Mouse (Mus musculus): ENCODE results near the gene Trim34a. TPM values are rescaled to one million over a fixed set of nuclear protein-coding genes. Genes with fewer than 3 reads are reported as not detected.

Gene Trim34a
- polyA plus RNA-seq (2011; ENCODE audit: insufficient read length, low read depth, missing spikeins), result 4.9 and 5.8 TPM in 2 replicates

DNA sequence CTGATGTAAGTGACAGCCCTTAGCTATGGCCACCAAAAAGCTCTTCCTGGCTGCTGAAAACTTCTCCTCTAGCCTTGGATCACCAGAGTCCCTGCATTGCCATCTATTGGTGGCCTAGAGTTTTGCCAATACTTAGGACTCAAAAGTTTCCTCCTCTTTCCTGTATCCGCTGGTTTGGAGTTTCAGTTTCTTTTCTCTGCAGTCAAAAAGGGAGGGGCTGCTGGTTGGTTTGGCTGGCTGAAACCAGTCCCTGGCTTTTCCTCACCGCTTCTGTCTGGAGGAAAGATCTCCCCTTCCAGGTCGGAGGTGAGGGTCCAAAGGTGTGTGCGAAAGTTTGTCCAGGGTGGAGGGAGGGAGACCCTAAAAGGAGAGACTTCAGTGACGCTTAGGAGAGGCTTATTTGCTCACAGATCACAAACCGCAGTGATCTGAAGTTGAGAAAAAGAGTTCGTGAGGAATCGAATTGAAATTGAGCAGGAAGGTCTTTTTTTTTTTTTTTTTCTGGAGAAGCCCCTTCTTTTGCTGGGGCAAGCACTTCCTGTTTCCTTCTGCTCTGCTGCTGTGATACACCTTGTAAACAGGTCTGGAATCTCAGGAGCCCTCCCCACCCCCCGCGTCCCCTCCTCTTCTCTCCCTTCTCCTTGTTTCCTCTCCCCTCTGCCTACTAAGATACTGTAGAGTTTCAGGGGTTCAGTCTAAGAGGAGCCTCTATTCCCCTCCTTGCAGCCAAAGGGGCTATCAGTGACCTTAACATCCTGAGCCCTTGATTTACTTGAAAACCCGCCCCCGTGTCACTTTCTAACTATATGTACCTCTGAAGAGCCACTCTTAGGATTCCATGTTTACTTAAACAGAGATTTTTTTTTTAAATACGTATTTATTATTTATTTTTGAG is at the start of gene Trim34a:
TSS of gene Trim34a (plus strand) at position 171 of the 895 bp plus-strand sequence.
- Histone ChIP-seq H3K4me1 (ENCODE audit: control insufficient read depth, insufficient read depth, low read length) (no peaks in the 10 kb centered on the region), H3K27ac (ENCODE audit: insufficient read depth, low read length) (0 out of 2 replicates have a peak within 1 kb of the TSS, but pooled peaks have one; percentile 34), H3K4me3 (ENCODE audit: insufficient read depth, low read length) (peak within 1 kb of the TSS; percentile 76)
- peak; percentile 68 for TF ChIP-seq POLR2A (IDR thresholded peaks at IDR 0.05; ENCODE audit: low read depth, low read length)
- TF ChIP-seq CTCF (IDR thresholded peaks at IDR 0.05; ENCODE audit: borderline replicate concordance, insufficient read depth, low read length), result no peak

- H3K4me1 ChIP-seq (ENCODE audit: control insufficient read depth, insufficient read depth, low read length), result no peaks in the 10 kb centered on the region
- TF ChIP-seq CTCF (IDR thresholded peaks at IDR 0.05; ENCODE audit: borderline replicate concordance, insufficient read depth, low read length) (no peak), POLR2A (IDR thresholded peaks at IDR 0.05; ENCODE audit: low read depth, low read length) (no peak)
- H3K27ac ChIP-seq (ENCODE audit: insufficient read depth, low read length), result no peak within 1 kb of the TSS
- no peak within 1 kb of the TSS for H3K4me3 ChIP-seq (ENCODE audit: insufficient read depth, low read length)
Observed at GRCm38 (mm10) chr7:104195885-104196284, 48.4 kb upstream of the Trim34a start, which contains the start of gene Olfr649. TSS of gene Olfr649 (minus strand) at chr7:104195985.

DNA sequence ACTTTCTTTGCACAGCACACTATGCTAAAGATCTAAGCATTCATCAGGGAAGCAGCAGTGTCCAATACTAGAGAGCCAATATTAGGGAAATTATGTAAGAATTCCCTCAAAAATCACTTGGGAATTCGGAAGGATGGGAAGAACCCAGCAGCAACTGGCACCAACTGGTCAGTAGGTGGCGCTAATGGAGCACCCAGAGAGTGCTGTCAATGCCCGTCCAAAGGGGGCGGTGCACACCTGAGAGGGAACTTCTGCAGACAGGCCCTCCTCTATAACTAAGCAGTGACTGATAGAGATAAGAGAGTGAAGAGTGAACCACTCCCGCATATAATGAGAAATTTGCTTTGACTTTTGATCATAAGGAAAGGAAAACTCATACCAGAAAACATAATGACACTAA is 44.4 kb upstream of the Trim34a start:
- Histone ChIP-seq H3K4me3 (ENCODE audit: insufficient read depth, low read length) (no peak overlapping the region), H3K4me1 (ENCODE audit: control insufficient read depth, insufficient read depth, low read length) (no peaks in the 10 kb centered on the region), H3K27ac (ENCODE audit: insufficient read depth, low read length) (no peak overlapping the region)
- TF ChIP-seq POLR2A (IDR thresholded peaks at IDR 0.05; ENCODE audit: low read depth, low read length) (no peak), CTCF (IDR thresholded peaks at IDR 0.05; ENCODE audit: borderline replicate concordance, insufficient read depth, low read length) (peak; percentile 97)

DNA sequence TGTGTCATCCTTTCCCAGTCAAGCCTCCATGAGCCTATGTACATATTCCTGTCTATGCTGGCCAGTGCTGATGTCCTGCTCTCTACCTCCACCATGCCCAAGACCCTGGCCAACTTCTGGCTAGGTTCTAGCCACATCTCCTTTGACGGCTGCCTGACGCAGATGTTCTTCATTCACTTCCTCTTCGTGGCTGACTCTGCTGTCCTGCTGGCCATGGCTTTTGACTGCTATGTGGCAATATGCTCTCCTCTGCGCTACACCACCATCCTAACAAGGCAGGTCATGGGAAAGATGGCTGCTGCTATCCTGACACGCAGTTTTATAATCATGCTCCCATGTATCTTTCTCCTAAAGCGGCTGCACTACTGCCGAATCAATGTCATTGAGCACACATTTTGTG is 38.1 kb upstream of the Trim34a start:
- Histone ChIP-seq H3K27ac (ENCODE audit: insufficient read depth, low read length) (no peak overlapping the region), H3K4me1 (ENCODE audit: control insufficient read depth, insufficient read depth, low read length) (no peaks in the 10 kb centered on the region), H3K4me3 (ENCODE audit: insufficient read depth, low read length) (no peak overlapping the region)
- TF ChIP-seq POLR2A (IDR thresholded peaks at IDR 0.05; ENCODE audit: low read depth, low read length) (no peak), CTCF (IDR thresholded peaks at IDR 0.05; ENCODE audit: borderline replicate concordance, insufficient read depth, low read length) (no peak)

DNA sequence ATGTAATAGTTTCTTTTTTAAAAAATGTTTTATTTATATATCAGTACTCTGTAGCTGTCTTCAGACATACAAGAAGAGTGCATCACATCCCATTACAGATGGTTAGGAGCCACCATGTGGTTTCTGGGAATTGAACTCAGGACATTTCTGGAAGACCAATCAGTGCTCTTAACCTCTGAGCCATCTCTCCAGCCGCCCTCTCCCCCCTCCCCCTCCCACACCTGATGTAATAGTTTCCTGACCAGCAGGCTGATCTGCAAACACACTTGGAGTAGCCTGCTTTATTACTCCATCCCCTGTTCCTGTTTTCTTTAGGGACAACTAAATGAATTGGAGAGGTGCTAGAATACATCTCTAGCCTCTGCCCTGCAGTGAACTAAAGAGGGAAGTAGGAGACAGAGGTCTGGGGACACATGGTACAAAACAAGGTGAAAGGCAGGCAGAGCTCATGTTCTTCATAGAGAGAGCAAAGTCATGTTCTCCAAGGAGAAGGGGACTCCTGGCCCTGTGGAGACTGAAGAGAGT is 28.2 kb upstream of the Trim34a start:
- Histone ChIP-seq H3K4me1 (ENCODE audit: control insufficient read depth, insufficient read depth, low read length) (no peaks in the 10 kb centered on the region), H3K27ac (ENCODE audit: insufficient read depth, low read length) (no peak overlapping the region), H3K4me3 (ENCODE audit: insufficient read depth, low read length) (no peak overlapping the region)
- no peak for TF ChIP-seq CTCF (IDR thresholded peaks at IDR 0.05; ENCODE audit: borderline replicate concordance, insufficient read depth, low read length)
- TF ChIP-seq POLR2A (IDR thresholded peaks at IDR 0.05; ENCODE audit: low read depth, low read length), result no peak

DNA sequence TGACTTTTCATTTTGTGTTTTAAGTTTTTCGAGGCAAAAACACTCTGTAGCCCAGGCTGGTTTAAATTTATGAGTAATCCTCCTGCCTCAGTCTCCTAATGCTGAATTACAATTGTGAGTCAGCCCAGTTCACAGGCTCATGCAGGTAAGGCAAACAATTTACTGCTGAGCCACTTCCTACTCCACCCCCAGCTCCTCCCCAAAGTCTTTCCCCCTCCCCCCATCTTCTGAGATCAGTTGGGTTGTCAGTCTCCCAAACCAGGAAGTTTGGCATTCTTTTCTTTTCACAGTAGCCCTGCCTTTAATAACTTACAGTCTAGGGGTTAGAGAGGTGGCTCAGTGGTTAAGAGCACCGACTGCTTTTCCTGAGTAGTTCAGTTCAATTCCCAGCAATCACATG is 26.4 kb upstream of the Trim34a start:
- H3K27ac ChIP-seq (ENCODE audit: insufficient read depth, low read length), result no peak overlapping the region
- TF ChIP-seq POLR2A (IDR thresholded peaks at IDR 0.05; ENCODE audit: low read depth, low read length) (no peak), CTCF (IDR thresholded peaks at IDR 0.05; ENCODE audit: borderline replicate concordance, insufficient read depth, low read length) (no peak)
- no peaks in the 10 kb centered on the region for H3K4me1 ChIP-seq (ENCODE audit: control insufficient read depth, insufficient read depth, low read length)
- H3K4me3 ChIP-seq (ENCODE audit: insufficient read depth, low read length), result no peak overlapping the region

- TF ChIP-seq CTCF (IDR thresholded peaks at IDR 0.05; ENCODE audit: borderline replicate concordance, insufficient read depth, low read length), result no peak
- TF ChIP-seq POLR2A (IDR thresholded peaks at IDR 0.05; ENCODE audit: low read depth, low read length), result peak; percentile 19; the same call in 1 of the 2 replicates
- Histone ChIP-seq H3K4me3 (ENCODE audit: insufficient read depth, low read length) (peak within 1 kb of the TSS; percentile 42), H3K4me1 (ENCODE audit: control insufficient read depth, insufficient read depth, low read length) (no peaks in the 10 kb centered on the region), H3K27ac (ENCODE audit: insufficient read depth, low read length) (peak within 1 kb of the TSS; percentile 14; the same call in 1 of the 2 replicates)
Observed at GRCm38 (mm10) chr7:104218701-104219569, 25.3 kb upstream of the Trim34a start, which contains the start of gene Trim6. TSS of gene Trim6 (plus strand) at chr7:104218793.

- H3K27ac ChIP-seq (ENCODE audit: insufficient read depth, low read length), result no peak overlapping the region
- H3K4me3 ChIP-seq (ENCODE audit: insufficient read depth, low read length), result no peak overlapping the region
- TF ChIP-seq CTCF (IDR thresholded peaks at IDR 0.05; ENCODE audit: borderline replicate concordance, insufficient read depth, low read length), result peak; percentile 40; the same call in 1 of the 2 replicates
- no peak for TF ChIP-seq POLR2A (IDR thresholded peaks at IDR 0.05; ENCODE audit: low read depth, low read length)
- H3K4me1 ChIP-seq (ENCODE audit: control insufficient read depth, insufficient read depth, low read length), result peaks cover 5% of the 10 kb centered on the region; the same call in 1 of the 2 replicates
Observed at GRCm38 (mm10) chr7:104231203-104231602, 13.1 kb upstream of the Trim34a start.

GRCm38 (mm10) chr7:104240857-104241256 is 3.4 kb upstream of the Trim34a start:
- no peak overlapping the region for H3K4me3 ChIP-seq (ENCODE audit: insufficient read depth, low read length)
- no peak overlapping the region for H3K27ac ChIP-seq (ENCODE audit: insufficient read depth, low read length)
- TF ChIP-seq CTCF (IDR thresholded peaks at IDR 0.05; ENCODE audit: borderline replicate concordance, insufficient read depth, low read length), result no peak
- no peak for TF ChIP-seq POLR2A (IDR thresholded peaks at IDR 0.05; ENCODE audit: low read depth, low read length)
- H3K4me1 ChIP-seq (ENCODE audit: control insufficient read depth, insufficient read depth, low read length), result no peaks in the 10 kb centered on the region
